Mouse (Mus musculus) WW6 (cell line): ENCODE data around the gene Agbl4.

Experiments used
- DNase-seq: peaks from one replicate; pipeline ENCODE4 v3.0.0-alpha.2; 2013; ENCODE audit warnings: low read depth, low spot score

Gene Agbl4

DNA sequence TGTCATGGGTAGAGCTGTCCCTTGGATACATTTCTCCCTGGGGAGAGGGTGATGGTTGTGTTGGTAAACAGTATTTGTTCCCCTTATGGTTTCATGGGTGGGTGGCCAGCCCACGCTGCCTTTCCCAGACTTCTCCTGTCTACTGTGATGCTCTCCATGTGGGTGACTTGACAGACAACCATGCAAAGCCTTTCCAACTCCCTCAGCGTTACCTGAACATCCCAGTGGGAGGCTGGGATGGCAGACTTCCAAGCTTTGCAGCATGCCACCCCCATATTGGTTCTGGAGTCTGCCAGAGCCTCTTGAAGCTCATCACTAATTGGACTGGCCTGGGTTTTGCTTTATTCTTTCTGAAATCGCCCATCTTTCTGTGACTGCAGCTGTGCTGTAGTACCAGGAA, 1101.3 kb downstream of the Agbl4 start:
- no peak for DNase-seq

DNA sequence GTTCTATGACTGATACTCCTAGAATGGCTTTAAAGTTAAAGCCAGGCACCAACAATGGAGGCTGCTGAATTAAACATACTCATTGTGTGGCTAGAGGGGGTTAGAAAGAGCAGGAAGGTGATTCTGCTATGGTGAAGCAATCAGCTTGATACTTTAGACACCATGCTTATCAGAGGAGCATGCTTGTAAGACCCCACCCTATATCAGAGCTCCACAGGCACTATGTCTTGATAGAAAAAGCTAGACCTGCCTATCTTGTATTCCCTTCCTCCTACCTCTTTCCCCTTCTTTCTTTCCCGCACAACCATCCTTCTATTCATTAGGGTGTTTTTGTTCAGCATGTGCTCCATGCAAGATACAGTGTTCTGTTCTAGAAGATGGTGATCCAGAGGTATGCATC, 1104.0 kb downstream of the Agbl4 start:
- no peak for DNase-seq

DNA sequence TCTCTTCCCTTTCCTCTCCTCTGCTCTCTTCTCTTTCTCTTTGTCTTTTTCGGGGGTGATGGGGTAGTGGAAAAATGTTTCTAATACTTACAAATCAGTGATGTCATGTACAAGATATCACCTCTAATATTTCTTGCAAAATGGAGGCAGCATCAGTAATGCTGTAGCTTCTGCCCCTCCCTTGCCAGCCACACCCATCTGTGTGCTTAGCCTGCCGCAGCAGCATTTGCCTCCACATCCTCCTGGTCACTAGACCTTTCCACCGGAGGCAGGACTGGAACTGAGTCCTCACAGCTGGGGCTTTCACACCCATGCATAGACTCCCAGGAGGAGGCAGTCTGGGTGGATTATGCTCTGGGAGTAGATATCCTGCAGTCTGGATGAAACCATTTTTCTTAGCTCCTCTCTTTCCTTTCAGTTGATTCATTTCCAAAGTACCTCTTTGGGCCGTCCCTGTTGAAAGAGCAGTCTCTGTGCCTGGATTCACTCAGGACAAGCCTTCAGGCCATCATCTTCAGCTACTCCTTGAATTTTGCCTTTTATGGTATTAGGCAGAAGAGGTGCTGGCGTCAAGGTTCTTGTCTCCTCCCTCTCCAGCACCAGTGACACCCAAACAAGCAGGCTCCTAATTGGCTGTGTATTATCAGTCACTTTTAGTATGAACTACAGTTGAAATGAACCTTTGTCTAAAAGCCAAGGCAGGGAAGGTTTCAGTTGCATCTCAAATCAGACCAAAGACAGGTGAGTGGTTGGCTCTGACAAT, 1105.7 kb downstream of the Agbl4 start:
- no peak for DNase-seq

DNA sequence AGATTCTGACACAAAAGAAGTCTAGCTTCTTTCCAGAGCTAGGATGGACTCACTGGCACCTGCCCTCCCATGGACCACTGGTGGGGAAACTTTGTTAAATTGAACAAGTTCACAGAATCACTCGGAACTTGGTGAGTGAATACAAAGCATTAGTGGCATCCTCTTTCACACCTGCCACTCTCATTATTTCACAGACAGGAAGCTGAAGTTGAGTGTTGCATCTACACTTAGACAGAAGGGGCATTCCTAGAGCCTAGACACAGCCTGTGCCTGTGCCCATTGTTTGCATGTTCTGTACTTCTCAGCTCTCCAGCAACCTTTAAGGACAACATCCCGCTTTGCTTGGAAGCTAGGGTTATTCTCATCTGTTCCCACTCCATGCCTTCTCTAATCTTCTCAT, 1107.5 kb downstream of the Agbl4 start:
- no peak for DNase-seq

DNA sequence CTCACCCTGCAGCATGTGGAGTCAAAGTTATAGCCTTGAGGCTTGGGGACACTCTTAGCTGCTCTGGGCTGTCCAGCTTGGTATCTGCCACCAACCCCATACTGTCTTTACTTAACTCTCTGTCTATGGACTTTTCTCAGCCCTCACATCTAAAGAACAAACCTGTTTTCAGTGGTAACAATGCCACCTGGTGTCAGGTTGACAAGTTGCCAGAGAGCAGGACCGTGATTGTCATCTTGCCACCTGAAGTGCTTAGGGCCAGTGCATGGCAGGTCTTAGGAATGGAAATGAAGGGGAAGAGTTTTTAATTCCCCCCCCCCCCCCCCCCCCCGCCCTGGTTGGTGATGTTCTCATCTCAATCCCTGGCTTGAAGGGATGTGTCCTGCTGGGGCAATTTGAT, 1112.7 kb downstream of the Agbl4 start:
- DNase-seq, result no peak

DNA sequence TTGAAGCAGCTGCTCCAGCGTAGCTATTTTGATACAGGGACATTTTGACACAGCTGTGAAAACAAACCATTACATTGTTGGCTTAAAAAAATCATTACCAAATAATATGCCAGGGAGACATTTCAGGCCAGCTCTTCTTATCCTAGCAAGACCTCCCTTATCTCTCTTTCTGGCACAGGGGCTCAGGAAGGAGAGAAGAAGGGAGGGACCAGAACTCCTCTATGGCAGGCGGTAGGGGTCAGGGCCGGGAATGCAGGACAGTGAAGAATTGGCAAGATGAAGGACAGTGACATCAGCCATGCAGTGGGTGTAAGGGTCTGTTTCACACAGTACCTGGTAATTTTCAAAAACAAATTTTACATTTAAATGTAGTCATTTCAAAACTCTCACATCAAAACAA, 1116.5 kb downstream of the Agbl4 start:
- no peak for DNase-seq

DNA sequence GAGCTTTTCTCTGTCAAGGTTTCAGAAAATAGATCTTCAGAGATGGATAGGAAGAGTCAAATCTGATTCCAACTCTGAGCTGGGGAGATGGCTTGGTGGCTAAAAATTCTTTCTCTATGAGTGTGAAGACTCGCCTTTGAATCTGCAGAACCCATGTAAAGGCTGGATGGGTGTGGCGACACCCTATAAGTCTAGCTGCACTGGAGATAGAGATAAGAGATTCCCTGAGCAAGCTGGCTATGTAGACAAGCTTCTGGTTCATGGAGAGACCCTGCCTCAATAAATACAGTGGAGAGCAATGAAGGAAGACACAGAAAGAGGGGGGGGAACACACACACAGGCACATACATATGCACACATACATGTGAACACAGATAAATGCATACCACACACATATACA, 1118.7 kb downstream of the Agbl4 start:
- DNase-seq, result no peak

DNA sequence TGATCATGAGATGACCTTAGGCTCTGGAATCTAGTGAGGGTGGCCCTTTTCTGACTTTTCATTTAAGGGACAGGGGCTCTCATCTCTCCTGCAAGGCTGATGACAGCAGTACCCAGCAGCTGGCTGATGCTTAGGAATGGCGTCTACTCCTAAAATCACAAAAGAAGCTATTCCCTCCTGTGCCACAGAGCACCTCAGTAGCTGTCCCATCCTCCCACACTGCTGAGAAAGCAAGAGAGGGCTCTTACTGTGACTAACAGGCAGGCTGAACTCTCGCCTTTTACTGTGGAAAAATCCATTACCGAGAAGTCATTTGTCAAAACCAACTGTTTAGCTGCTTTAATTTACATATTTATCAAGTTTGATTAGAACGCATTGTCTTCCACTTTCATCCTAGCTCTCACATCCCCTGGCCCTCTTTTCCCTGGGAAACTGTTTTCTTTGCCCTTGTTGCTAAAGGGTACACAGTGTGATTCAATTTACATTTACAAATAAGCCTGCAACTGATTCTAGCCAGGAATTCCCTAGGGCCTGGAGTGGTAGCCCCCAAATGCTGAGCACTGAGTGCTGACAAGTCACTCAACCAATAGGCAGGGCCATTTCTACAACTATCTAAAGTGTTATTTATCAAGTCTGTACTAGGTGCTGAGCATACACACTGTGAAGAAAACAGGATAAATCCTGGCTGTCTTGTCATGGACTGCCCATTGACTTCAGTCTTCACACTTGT, 1119.8 kb downstream of the Agbl4 start:
- no peak for DNase-seq

DNA sequence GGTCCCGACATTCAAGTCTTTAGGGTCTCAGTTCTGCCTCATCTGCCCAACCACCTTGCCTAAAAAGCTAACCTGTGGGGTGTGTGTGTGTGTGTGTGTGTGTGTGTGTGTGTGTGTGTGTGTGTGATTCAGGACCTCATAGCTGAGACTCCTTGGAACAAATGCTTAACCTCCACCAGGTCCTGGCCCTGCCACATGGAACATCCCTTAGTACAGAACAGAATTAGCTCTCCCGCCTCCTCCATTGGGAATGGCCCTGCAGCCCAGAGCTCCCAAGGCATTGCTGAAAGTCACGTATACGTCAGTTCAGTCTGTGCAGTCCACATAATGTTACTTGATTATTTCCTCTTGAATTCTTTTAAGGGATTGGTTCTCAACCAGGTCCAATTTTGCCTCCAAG, 1120.7 kb downstream of the Agbl4 start:
- no peak for DNase-seq

DNA sequence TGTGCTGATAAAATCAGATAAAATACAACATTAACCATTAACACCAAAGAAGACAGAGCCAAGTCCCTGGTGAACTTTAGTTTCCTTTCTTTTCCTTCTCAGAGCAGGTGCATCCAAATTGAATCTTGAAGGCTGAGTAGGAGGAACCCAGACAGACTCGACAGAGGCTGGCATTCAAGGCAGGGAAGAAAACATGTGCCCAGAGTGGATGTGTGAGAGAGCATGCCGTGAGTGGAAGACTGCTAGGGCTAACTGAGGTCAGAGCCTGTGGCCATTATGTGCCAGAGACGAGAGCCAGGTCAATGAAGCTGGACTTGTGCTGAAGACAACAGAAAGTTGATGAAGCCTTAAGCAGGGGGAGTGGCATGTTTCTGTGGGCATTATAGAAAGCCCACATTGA, 1121.8 kb downstream of the Agbl4 start:
- no peak for DNase-seq

DNA sequence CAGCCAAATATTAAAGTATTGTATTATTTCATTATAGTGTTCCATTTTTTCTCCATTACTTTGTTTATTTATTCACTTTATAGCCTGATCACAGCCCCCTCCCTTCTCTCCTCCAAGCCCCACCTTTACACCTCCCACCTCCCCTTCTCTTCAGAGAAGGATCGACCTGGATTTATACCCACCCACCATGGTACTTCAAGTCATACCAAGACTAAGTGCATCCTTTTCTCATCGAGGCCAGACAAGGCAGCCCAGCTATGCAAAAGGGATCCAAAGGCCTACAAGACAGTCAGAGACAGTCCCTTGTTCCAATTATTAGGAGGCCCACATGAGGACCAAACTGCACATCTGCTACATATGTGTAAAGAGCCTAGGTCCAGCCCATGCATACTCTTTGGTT, 1122.5 kb downstream of the Agbl4 start:
- no peak for DNase-seq

DNA sequence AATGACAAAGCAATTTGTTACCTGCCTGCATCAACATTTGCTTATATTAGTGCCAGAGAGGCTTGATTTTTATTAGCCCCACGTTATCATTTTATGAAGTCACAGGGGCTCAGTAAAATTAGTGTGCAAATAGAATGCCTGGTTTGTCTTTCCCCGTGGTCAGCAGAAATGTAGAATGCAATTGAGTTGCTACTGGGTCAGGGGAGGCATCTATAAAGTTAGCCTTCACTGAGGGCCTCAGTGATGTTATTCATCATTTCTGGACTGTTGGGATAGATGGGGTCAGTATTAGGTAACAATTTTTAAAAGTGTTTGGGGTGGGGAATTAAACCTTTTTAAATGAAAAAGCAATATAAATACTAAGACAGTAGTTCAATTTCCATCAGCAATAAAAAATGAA, 1125.5 kb downstream of the Agbl4 start:
- no peak for DNase-seq

DNA sequence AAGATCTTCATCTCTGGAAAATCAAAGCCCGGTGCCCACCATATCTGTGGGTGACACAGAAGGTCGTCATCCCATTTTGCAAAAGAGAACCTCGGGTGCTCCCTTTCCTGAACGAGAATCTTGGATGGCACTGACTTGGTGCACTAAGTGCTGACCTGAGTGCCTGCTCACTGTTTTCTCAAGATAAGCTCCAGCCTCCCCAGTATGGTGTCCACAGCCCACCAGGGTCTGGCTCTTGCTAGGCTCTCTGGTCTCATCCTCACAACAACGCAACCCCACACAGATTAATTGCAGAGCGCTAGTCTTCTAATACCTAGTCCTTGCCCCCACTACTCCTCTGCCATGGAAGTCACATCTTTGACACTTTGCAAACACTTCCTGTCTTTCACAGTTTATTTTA, 1131.5 kb downstream of the Agbl4 start:
- DNase-seq, result no peak

DNA sequence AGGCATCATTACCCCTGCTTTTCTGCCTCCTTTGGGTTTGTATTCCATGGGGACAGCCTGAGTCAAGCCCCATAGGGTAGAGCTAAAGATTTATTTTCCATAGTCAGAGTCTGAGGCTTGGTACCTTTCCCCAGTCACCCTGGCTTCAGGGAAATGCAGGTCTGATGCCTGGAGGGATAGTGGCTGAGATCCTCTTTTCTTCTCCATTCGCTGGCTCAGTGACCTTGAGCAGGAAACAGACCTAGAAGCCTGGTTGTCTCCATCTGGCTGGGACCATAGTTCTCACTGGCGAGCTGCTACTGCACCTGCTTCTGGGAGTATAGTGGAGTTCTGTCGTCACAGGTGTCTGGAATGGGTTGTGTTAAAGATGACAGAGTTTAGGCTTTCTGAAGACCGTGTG, 1132.5 kb downstream of the Agbl4 start:
- DNase-seq, result no peak

DNA sequence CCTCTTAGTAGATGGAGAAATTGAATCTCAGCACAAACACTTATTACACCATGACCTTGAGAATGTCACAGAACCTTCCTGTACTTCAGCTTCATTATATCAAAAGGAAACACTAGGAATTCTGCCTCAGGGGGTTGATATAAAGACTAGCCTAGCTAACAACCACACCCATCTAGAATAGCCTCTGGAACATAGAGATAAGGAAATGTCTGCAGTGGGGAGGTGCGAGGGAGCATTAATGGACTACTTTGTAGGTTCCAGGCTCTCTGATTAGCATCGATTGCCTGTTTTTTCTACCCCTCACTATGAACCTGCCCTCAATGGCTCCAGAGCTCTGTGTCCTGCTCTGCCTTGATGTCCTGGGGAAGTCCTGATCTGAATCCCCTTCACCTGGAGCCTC, 1133.1 kb downstream of the Agbl4 start:
- no peak for DNase-seq

DNA sequence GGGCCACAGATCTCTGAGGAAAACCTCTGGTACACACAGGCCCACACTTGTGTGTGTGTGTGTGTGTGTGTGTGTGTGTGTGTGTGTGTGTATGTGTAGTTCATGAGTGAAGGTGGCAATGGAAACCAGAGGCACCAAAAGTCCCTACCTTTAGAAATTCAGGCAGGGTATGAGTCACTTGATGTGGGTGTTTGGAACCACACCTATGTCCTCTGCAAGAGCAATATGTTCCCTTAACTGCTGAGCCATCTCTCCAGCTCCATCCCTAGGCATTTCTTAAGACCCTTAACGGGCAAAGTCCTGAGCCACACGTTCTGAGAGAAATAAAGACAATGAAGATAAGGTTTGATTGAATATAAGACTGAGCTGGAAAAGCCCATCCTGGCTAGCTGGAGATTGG, 1147.2 kb downstream of the Agbl4 start:
- DNase-seq, result no peak

DNA sequence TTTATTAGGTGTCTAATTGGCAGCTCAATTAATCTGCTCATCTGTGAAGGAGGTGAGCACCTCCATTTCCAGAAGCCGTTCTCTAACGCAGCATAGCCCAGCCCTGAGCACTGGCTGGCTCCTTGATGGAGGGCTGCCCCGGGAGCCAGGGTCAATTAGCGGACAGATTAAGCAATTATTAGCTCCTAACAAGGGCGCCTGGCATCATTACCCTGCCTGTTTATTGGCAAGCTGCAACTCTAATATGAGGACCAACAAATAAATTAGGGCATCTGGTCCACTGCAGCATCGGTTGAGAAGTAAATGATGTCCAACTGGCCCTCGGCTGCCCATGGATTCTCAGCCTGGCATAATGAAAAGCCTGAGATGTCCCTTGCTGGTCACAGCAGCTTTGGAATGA, 1148.5 kb downstream of the Agbl4 start:
- no peak for DNase-seq

DNA sequence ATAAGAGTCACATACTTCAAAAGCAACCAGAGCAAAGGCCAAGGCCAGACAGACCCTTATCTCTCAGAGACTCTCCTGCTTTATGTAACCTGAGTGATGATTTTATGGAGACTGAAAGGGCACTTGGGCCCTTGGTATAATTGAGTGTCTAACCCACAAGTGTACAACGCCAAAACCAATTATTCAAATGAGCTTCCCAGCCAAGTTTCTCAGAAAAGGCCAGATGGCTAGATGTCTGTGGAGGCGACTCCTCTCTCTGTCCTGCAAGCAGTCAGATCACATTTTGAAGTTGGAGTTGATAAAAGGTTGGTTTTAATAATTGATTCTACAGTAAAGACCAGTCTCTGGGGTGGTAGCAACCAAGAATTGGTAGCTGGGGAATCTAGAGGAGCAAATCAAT, 1158.0 kb downstream of the Agbl4 start:
- no peak for DNase-seq

DNA sequence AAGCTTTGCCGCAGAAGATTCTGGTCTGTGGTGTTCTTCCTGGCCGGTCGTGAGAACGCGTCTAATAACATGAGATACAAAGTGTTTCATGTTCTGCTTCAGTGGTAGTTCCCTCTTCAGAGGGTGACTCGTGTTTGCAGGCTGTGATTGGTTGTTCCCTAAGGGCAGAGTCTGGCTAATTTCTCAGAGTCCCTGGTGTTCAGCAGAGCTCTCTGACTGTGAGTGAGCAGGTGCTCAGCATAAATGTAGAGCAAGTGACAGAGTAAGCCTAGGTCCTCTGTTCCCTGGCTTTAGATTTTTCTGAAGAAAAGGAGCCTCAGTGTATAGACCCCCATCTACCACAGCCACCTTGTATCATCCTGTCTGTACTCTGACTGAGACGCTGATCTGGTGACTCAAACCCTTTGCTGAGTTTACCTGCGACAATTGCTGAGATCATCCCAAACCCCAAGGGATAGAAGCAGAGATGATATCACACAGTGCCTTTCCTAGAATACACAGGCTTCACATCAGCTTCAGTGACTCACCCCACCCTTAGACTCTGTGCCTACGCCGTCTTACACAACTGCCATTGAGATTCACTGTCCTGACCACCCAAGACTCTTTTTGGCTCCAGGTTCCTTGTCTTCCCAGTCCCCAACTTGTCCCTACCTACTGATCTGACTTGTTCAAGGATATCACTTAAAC, 1179.8 kb downstream of the Agbl4 start:
- DNase-seq, result no peak

DNA sequence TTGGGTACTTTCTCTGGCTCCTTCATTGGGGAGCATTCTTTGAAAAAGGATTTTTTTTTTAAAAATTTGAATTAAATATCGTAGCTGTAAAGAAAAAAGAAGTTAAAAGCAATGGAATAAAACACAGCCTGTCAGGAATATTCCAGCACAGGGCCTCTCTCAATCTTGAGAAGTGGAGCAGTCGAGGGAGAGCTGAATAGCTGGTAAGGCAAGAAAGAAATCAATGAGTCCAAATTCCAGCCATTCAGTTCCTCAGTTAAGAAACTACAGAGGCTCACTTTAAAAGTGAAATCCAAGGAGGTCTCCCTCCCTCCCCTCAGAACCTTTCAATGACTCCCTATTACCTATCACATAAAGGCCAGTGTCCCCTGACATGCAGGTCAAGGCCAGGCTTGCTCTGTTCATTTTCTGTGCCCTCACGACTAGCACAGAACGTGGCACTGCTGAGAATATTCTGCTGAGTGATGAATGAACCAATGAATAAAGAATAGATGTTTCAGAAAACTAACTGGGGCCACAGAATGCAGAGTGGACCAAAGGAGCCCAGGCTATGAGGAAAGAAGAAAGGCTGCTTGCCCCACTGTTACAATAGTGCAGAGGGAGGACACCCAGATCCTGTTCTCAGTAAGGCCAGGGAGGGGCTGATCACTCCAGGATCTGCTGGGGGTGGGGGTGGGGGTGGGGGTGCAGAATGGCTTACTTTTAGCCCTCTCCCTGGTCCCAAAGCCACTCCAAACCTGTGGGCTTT, 1181.8 kb downstream of the Agbl4 start:
- no peak for DNase-seq

DNA sequence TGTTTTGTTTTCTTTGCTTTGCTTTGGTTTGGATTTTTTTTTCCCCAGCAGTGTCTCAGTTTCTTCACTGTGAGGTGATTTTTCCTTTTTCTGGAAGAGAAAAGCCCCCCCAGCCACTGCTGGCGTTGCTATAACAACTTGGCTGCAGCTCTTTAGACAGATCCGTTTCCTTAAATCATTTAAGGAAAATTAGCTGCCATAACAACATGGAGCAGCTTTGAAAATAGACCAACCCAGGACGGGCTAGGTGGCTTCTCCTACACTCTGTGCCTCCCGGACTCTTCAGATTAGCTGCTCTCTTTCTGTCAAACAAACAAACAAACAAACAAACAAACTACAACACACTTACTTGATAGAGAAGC, 1182.4 kb downstream of the Agbl4 start:
- no peak for DNase-seq

DNA sequence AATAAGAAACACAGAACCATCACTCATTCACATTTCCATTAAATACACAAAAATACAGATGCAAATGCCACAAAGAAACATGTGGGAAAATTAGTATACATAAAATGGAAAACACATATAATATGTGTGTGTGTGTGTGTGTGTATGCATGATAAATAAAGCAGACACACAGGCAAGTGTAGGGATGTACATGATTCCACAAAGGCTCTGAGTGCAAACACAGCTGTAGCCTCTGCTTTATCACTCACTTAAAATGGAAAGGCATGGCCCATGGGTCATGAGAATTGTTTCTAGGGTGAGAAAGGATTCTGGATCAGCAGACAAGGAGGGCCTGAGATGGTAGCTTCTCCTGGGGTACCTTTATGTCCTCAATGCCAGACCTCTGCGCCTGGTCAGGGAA, 1182.8 kb downstream of the Agbl4 start:
- DNase-seq, result no peak
